ENCODE assay signal across 8 mouse cellular contexts in genomic region chr1:183388426-183389406, GRCm38 (mm10). TPM values are rescaled to one million over a fixed set of nuclear protein-coding genes. Genes with fewer than 3 reads are reported as not detected.
DNase-seq lines count a peak whose midpoint lies in the region; ATAC-seq and TF ChIP-seq lines count a peak whose summit lies in the region.

Taf1a (plus strand) TSS chr1:183388981.

- intact Hi-C loops in heart, postnatal 25 days (cut with DNase I), result loop anchor here (2.0 kb wide), 1 partner anchor 20 kb away; the partner anchor contains the start of gene Mia3

- H3K4me3 ChIP-seq in ES-E14 (ENCODE audit: insufficient read depth in 1 of 2, low read depth in 1 of 2, low read length in 2 of 2, poor library complexity in 1 of 2, severe bottlenecking in 1 of 2), result peak within 1 kb of the TSS; percentile 81 to 93
- H3K4me3 ChIP-seq in forebrain, embryonic 15.5 days, result peak within 1 kb of the TSS; percentile 65
- peak within 1 kb of the TSS; percentile 72 for H3K4me3 ChIP-seq in lung, adult 2 months (replicated peaks; ENCODE audit: extremely low read depth, low read depth, low read length)

- H3K4me1 ChIP-seq in ES-E14 (ENCODE audit: control insufficient read depth in 2 of 2, insufficient read depth in 2 of 2, low read length in 2 of 2, poor library complexity in 1 of 2), result no peaks in the 10 kb centered on the region
- peaks cover 20% of the 10 kb centered on the region for H3K4me1 ChIP-seq in forebrain, embryonic 15.5 days
- peaks cover 4% of the 10 kb centered on the region for H3K4me1 ChIP-seq in lung, adult 2 months (ENCODE audit: control insufficient read depth, insufficient read depth, low read length)

- peak within 1 kb of the TSS; percentile 86 for H3K9ac ChIP-seq in ES-E14 (ENCODE audit: insufficient read depth, low read depth, low read length, poor library complexity, severe bottlenecking)
- H3K9ac ChIP-seq in forebrain, embryonic 15.5 days (replicated peaks), result peak within 1 kb of the TSS; percentile 38

- H3K27ac ChIP-seq in ES-E14 (ENCODE audit: insufficient read depth, low read depth, low read length, poor library complexity, severe bottlenecking), result peak within 1 kb of the TSS; percentile 70
- H3K27ac ChIP-seq in forebrain, embryonic 15.5 days (replicated peaks), result peak within 1 kb of the TSS; percentile 47

- peaks cover 3% of the 10 kb centered on the region; the same call in 1 of the 2 replicates for H3K36me3 ChIP-seq in ES-E14 (ENCODE audit: control insufficient read depth, insufficient read depth, low read length, poor library complexity, severe bottlenecking)
- 0 out of 2 replicates have a peak, but pooled peaks cover 4% of the 10 kb centered on the region for H3K36me3 ChIP-seq in forebrain, embryonic 15.5 days

- H3K27me3 ChIP-seq in forebrain, embryonic 15.5 days, result peaks cover 19% of the 10 kb centered on the region

- 0 out of 2 replicates have a peak, but pooled peaks have one; percentile 11 for TF ChIP-seq POLR2A in lung, adult 2 months (IDR thresholded peaks at IDR 0.05; ENCODE audit: borderline replicate concordance, extremely low read depth, low read depth, low read length)

- peak; percentile 100 for ATAC-seq in forebrain, embryonic 15.5 days (replicated peaks)
- ATAC-seq in neutrophil, adult 5-6 weeks (ENCODE audit: extremely low read depth, insufficient number of reproducible peaks, low FRiP score, poor library complexity, severe bottlenecking), result peak; percentile 96

- no peak for TF ChIP-seq CTCF in lung, adult 2 months (IDR thresholded peaks at IDR 0.05; ENCODE audit: insufficient read depth, low read length)

- peak within 1 kb of the TSS; percentile 60 for H3K4me2 ChIP-seq in forebrain, embryonic 15.5 days (replicated peaks)

- no peaks in the 10 kb centered on the region for H3K9me3 ChIP-seq in ES-E14 (ENCODE audit: control insufficient read depth, insufficient read depth, low read depth, low read length)
- H3K9me3 ChIP-seq in forebrain, embryonic 15.5 days, result no peaks in the 10 kb centered on the region

- in situ Hi-C loops in ES-E14 (cut with MboI; ENCODE audit: low sequenced_read_pairs in 2 of 2, unreplicated experiment in 2 of 2), result no loop called here

- WGBS in forebrain, embryonic 15.5 days, result 5% methylated on average over 44 of the region's 44 CpGs
- WGBS in lung, adult 2 months, result 5% methylated on average over 44 of the region's 44 CpGs

- peak; percentile 94 for DNase-seq in ES-E14 (ENCODE audit: low read depth, low spot score)
- DNase-seq in cerebellum, adult 11-12 months, result peak; percentile 96
- DNase-seq in heart, postnatal 25 days (ENCODE audit: low spot score), result peak; percentile 76
- DNase-seq in layer of hippocampus, adult 18-20 months (ENCODE audit: low spot score in 2 of 2), result peak; percentile 90 to 94
- DNase-seq in lung, adult 2 months, result peak; percentile 83
- peak; percentile 84 to 92 for DNase-seq in thymus, adult 18-20 months

TF ChIP-seq in ES-E14, 5 proteins besides CTCF, POLR2A, EP300 and RAD21:
- TF ChIP-seq HCFC1 (IDR thresholded peaks at IDR 0.05; ENCODE audit: borderline replicate concordance, insufficient read depth, low read length), result no peak
- TF ChIP-seq CHD2 (IDR thresholded peaks at IDR 0.05; ENCODE audit: low read depth, low read length), result no peak
- TF ChIP-seq MAFK (IDR thresholded peaks at IDR 0.05; ENCODE audit: insufficient read depth, low read depth, low read length), result no peak
- no peak for TF ChIP-seq ZC3H11A (IDR thresholded peaks at IDR 0.05; ENCODE audit: borderline replicate concordance, low read depth, low read length)
- TF ChIP-seq ZNF384 (IDR thresholded peaks at IDR 0.05; ENCODE audit: low read depth, low read length), result no peak

RNA-seq across cellular contexts. Expression of gene Taf1a, which starts in this region (rescaled TPM):
- total RNA-seq in ES-E14 (2012; rRNA removed), result 20.7 and 20.8 TPM in 2 replicates
- 17.3 and 20.0 TPM in 2 replicates for polyA plus RNA-seq in forebrain, embryonic 15.5 days (2015; fragmentation: Nextera tagmentation; extraction: Ambion mirVana)
- total RNA-seq in heart, postnatal 25 days (2021), result 10 to 100 TPM; 12.5 to 15.8 TPM
- 10 to 100 TPM; 18.2 to 18.9 TPM for total RNA-seq in layer of hippocampus, adult 18-20 months (2021)
- 5.6 and 10.3 TPM in 2 replicates for polyA plus RNA-seq in lung, adult 2 months (2012; rRNA removed)
- 35.4 and 50.0 TPM in 2 replicates for total RNA-seq in neutrophil, adult 5-6 weeks (2017)

Comparison
In these comparisons a context has a peak if more than half of its experiments do, and no peak if none do; other contexts are left out.
1. Peak in every context shown above with its lines: DNase-seq, ATAC-seq, H3K4me3 ChIP-seq and H3K27ac ChIP-seq.